Mouse (Mus musculus) heart, embryonic 11.5 days (tissue): ENCODE measurements around the gene Trmt1l. TPM values are rescaled to one million over a fixed set of nuclear protein-coding genes. Genes with fewer than 3 reads are reported as not detected.

Source experiments
- ATAC-seq: fragments of 200-750 bp; cut with Nextera tagmentation; replicated peaks from 2 replicates; pipeline ENCODE4 v1.8.0; 2017; ENCODE audit warnings: moderate library complexity; ENCODE audit not compliant: insufficient number of reproducible peaks, low FRiP score, low TSS enrichment
- H3K27ac ChIP-seq: fragments of 300-500 bp; sonication (generic); 2 replicates; pipeline ENCODE4 v1.5.1; 2014; ENCODE audit warnings: mild to moderate bottlenecking, low read depth, low read length
- H3K27me3 ChIP-seq: fragments of 300-500 bp; sonication (generic); 2 replicates; pipeline ENCODE4 v1.6.1; 2014; ENCODE audit warnings: mild to moderate bottlenecking, low read length, mixed read lengths; ENCODE audit not compliant: control insufficient read depth, insufficient read depth
- H3K36me3 ChIP-seq: fragments of 300-500 bp; sonication (generic); 2 replicates; pipeline ENCODE4 v1.6.1; 2014; ENCODE audit warnings: mild to moderate bottlenecking, low read length, moderate library complexity, mixed read lengths; ENCODE audit not compliant: control insufficient read depth, insufficient read depth
- H3K4me1 ChIP-seq: fragments of 300-500 bp; sonication (generic); 2 replicates; pipeline ENCODE4 v1.6.1; 2014; ENCODE audit warnings: low read length; ENCODE audit not compliant: control insufficient read depth, insufficient read depth
- H3K4me2 ChIP-seq: fragments of 300-500 bp; sonication (generic); 2 replicates; pipeline ENCODE4 v1.6.1; 2014; ENCODE audit warnings: mild to moderate bottlenecking, moderate library complexity
- H3K4me3 ChIP-seq: fragments of 300-500 bp; sonication (generic); 2 replicates; pipeline ENCODE4 v1.5.1; 2014; ENCODE audit warnings: low read depth, low read length
- H3K9ac ChIP-seq: fragments of 300-500 bp; sonication (generic); 2 replicates; pipeline ENCODE4 v1.6.1; 2014; ENCODE audit warnings: mild to moderate bottlenecking, low read depth, low read length, moderate library complexity
- H3K9me3 ChIP-seq: fragments of 300-500 bp; sonication (generic); replicated peaks from 2 replicates; pipeline ENCODE4 v1.6.1; 2016; ENCODE audit warnings: low read length; ENCODE audit not compliant: control insufficient read depth
- whole genome bisulfite sequencing: fragments of 180-500 bp; shearing (Covaris S2); extraction: QIAGEN DNeasy Blood & Tissue Kit; methylation state at CpG from one replicate; pipeline ENCODE4 v1.1.7; 2014; ENCODE audit not compliant: insufficient replicate concordance; 5-methylcytosine and 5-hydroxymethylcytosine counted together
- polyA plus RNA-seq: library from polyadenylated mRNA; unstranded; fragments of >200 nt; fragmentation: Nextera tagmentation; extraction: Ambion mirVana; gene quantifications from 2 replicates; pipeline ENCODE4 v1.2.1, GENCODE M21; 2014

Trmt1l gene
- polyA plus RNA-seq, 1 experiment from 2014 or later: 45.7 TPM

DNA sequence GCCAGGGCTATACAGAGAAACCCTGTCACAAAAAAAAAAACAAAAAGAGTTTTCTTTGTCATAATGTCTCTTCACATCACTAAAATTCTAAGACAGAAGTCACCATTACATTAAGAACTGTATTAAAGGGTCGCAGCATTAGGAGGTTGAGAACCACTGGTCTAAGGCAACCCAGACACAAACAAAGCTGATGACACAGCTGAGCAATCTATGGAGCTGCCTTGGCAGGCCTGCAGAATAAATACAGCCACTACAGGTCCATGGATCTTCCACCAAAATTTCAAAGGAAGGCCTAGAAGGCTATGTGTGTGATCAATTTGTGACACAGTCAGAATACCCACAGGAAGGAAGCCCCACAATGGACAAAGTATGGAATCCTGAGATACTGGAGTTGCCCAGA lies 54.2 kb downstream of the Trmt1l start:
- no peak overlapping the region for H3K27ac ChIP-seq
- H3K4me1 ChIP-seq: peaks cover 5% of the 10 kb centered on the region; the same call in 1 of the 2 replicates
- WGBS: 97% methylated on average over 1 of the region's 1 CpGs
- H3K4me3 ChIP-seq: no peak overlapping the region
- no peak overlapping the region for H3K4me2 ChIP-seq
- ATAC-seq: no peak
- no peak overlapping the region; the same call in 1 of the 2 replicates for H3K9ac ChIP-seq
- H3K9me3 ChIP-seq: no peaks in the 10 kb centered on the region
- no peaks in the 10 kb centered on the region for H3K36me3 ChIP-seq
- H3K27me3 ChIP-seq: no peaks in the 10 kb centered on the region

DNA sequence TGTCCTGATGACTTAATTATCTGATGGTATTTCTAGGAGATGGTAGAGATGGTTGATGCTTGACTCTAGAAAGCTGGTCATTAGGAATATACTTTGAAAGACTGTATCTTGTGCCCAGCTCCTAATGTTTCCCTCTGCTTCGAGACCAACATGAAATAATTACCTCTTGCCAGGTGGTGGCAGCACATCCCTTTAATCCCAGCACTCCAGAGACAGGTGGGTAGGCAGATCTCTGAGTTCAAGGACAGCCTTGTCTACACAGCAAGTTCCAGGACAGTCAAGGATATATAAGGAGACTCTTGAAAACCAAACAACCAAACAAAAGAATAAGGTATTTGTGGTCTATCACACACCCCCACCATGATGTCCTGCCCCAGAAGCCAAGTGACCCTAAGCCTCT lies 55.2 kb downstream of the Trmt1l start:
- H3K27me3 ChIP-seq: no peaks in the 10 kb centered on the region
- no peak overlapping the region for H3K4me2 ChIP-seq
- H3K27ac ChIP-seq: no peak overlapping the region
- peaks cover 5% of the 10 kb centered on the region; the same call in 1 of the 2 replicates for H3K4me1 ChIP-seq
- H3K9ac ChIP-seq: no peak overlapping the region
- WGBS: 62% methylated on average over 1 of the region's 1 CpGs
- no peak for ATAC-seq
- H3K4me3 ChIP-seq: no peak overlapping the region
- no peaks in the 10 kb centered on the region for H3K9me3 ChIP-seq
- no peaks in the 10 kb centered on the region for H3K36me3 ChIP-seq

DNA sequence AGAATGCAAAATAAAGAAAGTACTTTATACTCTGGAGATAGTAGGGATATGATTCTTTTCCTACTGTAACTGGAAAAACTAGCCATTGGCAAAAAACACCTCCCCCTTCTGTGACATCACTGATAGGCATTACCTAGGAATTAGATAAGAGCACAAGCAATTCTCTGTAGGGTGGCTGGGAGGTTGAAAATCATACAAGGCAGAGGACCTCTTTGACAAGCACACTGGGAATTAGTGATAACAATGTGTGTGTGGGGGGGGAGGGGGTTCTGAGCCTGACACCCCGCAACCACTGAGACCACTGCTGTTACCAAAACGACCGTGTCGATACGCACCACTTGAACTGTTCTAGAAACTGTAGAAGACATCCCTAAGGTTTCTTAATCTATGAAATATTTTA lies 56.4 kb downstream of the Trmt1l start:
- H3K27me3 ChIP-seq: no peaks in the 10 kb centered on the region
- H3K4me3 ChIP-seq: no peak overlapping the region
- no peaks in the 10 kb centered on the region for H3K9me3 ChIP-seq
- H3K36me3 ChIP-seq: no peaks in the 10 kb centered on the region
- no peak overlapping the region for H3K4me2 ChIP-seq
- peaks cover 6% of the 10 kb centered on the region for H3K4me1 ChIP-seq
- ATAC-seq: no peak
- WGBS: 48% methylated on average over 5 of the region's 5 CpGs
- H3K27ac ChIP-seq: no peak overlapping the region
- no peak overlapping the region for H3K9ac ChIP-seq

DNA sequence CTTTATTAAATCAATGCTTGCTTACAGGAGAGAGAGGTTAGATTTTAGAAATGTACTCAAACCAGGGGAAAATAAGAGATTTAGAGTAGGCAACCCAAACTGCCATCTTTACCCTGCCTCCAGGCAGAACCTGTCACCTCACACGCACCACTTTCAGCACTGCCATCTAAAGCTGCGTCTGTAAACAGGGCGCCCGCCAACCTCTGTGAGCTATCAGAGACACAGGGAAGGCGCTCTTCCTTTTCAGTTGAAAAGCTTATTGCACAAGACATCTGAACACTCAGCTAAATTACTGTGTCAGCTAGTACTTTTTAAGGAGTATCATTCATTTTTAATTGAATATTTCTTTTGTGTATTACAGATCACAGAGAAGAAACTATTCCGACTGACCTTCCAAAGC lies 61.5 kb downstream of the Trmt1l start:
- no peaks in the 10 kb centered on the region for H3K36me3 ChIP-seq

DNA sequence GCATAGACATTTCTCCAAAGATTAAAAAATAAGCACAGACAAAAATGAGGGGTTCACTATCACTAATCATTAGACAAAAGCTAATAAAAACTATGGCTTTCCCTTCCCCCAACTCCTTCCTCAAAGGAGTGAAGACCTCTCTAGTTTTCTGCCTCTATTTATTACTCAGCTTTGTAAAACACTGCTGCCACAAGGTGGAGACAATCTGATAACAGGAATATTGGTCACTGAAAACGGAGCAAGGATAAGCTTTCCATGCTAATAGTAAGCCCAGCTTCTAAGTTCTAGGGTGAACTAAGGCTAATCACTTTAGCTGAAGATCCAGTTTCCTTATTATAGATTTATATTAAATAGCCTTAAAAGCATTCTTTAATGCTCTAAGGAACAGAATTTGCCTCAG lies 64.1 kb downstream of the Trmt1l start:
- Histone ChIP-seq H3K9me3 (no peaks in the 10 kb centered on the region), H3K27ac (no peak overlapping the region), H3K36me3 (no peaks in the 10 kb centered on the region), H3K9ac (no peak overlapping the region), H3K27me3 (no peaks in the 10 kb centered on the region), H3K4me1 (peaks cover 17% of the 10 kb centered on the region), H3K4me3 (no peak overlapping the region), H3K4me2 (no peak overlapping the region)
- WGBS: 36% methylated on average over 1 of the region's 1 CpGs
- ATAC-seq: no peak

More for the DNA sequence above, 61.5 kb downstream of the Trmt1l start:
- no peaks in the 10 kb centered on the region for H3K27me3 ChIP-seq
- H3K9ac ChIP-seq: no peak overlapping the region
- no peak for ATAC-seq
- peaks cover 11% of the 10 kb centered on the region for H3K4me1 ChIP-seq
- H3K4me2 ChIP-seq: no peak overlapping the region
- no peak overlapping the region for H3K27ac ChIP-seq
- WGBS: 68% methylated on average over 6 of the region's 6 CpGs
- no peaks in the 10 kb centered on the region for H3K9me3 ChIP-seq
- H3K4me3 ChIP-seq: no peak overlapping the region

DNA sequence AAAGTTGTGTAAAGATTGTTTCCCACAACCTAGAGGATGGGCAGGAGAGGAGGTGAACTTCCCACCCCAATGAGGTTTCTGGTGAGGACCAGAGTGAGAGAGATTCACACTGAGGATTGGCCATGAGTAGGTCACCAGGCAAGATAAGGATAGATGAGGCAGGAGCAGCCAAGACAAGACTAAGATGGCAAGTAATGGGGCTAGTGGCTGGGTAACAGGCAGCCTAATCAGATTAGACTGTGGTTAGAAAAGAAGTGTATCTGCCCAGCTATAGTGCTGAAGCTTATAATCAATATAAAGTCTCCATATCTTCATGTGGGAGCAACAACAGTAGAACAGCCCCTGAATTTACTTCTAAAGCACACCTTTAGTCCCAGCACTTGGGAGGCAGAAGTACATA lies 65.5 kb downstream of the Trmt1l start:
- Histone ChIP-seq H3K4me2 (no peak overlapping the region), H3K9me3 (no peaks in the 10 kb centered on the region), H3K4me1 (peaks cover 24% of the 10 kb centered on the region), H3K4me3 (no peak overlapping the region), H3K27me3 (no peaks in the 10 kb centered on the region), H3K36me3 (no peaks in the 10 kb centered on the region), H3K9ac (no peak overlapping the region), H3K27ac (no peak overlapping the region)
- ATAC-seq: no peak

DNA sequence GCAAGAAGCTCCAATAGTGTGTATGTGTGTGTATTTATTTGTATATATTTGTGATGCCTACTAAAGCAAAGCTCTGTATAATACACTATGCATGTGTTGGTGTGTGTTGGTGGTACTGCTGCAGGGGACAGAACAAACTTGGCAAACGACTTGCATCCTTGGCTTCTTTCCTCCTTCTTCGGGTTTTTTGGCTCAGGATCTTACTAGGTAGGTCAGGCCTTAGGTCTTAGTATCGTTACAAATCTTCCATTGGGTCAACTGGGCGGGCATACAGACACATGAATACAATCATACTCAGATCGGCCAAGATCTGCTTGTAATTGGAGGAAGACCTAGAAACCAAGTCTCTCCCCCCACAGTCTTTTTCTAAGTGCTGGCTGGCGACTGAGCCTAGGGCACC lies 66.4 kb downstream of the Trmt1l start:
- no peak overlapping the region for H3K4me2 ChIP-seq

DNA sequence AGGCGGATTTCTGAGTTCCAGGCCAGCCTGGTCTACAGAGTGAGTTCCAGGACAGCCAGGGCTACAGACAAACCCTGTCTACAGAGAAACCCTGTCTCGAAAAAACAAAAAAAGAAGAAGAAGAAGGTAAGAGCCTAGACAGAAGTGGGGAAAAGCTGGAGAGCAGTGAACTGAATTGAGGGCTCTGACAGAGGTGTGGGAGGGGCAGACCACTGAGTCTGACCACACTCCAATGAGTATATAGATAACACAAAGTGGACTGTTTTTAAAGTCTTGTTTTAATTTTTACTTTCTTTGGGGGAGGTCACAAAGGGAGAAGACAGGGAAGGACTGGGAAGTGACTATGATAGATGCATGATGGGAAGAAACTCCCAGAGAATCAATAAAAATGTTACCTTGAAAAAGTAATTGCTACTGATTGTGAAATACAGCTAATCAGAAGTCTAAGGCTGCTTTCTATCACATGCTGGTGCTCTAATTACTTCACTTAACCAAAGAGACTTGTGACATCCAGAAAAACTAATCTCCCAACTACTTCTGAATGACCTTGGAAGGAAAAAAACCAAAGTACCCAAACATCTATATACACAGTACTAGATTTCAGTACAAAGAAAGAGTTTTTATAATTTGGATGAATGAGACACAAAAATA lies 67.4 kb downstream of the Trmt1l start:
- 74% methylated on average over 2 of the region's 2 CpGs for WGBS
- Histone ChIP-seq H3K4me3 (no peak overlapping the region), H3K36me3 (no peaks in the 10 kb centered on the region), H3K4me1 (peaks cover 18% of the 10 kb centered on the region), H3K27me3 (no peaks in the 10 kb centered on the region), H3K9ac (no peak overlapping the region), H3K27ac (no peak overlapping the region), H3K9me3 (no peaks in the 10 kb centered on the region), H3K4me2 (no peak overlapping the region)
- no peak for ATAC-seq

More for the DNA sequence above, 66.4 kb downstream of the Trmt1l start:
- 79% methylated on average over 6 of the region's 6 CpGs for whole genome bisulfite sequencing
- ATAC-seq: no peak
- H3K9me3 ChIP-seq: no peaks in the 10 kb centered on the region
- H3K4me3 ChIP-seq: no peak overlapping the region
- peaks cover 24% of the 10 kb centered on the region for H3K4me1 ChIP-seq
- H3K27me3 ChIP-seq: no peaks in the 10 kb centered on the region
- H3K27ac ChIP-seq: no peak overlapping the region
- H3K36me3 ChIP-seq: no peaks in the 10 kb centered on the region
- no peak overlapping the region for H3K9ac ChIP-seq

DNA sequence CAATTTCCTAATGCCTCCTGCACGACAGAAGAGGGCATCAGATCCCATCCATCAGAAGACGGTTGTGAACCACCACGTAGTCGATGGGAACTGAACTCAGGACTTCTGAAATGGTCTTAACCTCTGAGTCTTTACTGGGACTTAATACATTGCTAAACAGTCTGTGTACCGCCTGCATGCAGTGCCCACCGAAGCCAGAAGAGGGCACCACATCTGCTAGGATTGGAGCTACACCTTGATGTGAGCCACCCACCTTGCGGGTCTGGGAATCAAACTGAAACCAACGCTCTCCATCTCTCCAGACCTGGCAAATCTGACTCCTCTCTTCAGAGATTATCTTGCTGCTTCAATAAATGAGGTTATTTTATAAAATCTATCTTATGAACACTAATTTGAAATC lies 68.7 kb downstream of the Trmt1l start:
- H3K4me2 ChIP-seq: no peak overlapping the region
- no peaks in the 10 kb centered on the region for H3K27me3 ChIP-seq
- H3K4me3 ChIP-seq: no peak overlapping the region
- H3K36me3 ChIP-seq: no peaks in the 10 kb centered on the region
- no peak overlapping the region; the same call in 1 of the 2 replicates for H3K27ac ChIP-seq
- ATAC-seq: no peak
- no peaks in the 10 kb centered on the region for H3K9me3 ChIP-seq
- H3K4me1 ChIP-seq: peaks cover 15% of the 10 kb centered on the region
- H3K9ac ChIP-seq: no peak overlapping the region
- 85% methylated on average over 8 of the region's 8 CpGs for WGBS
